Mouse (Mus musculus) midbrain, postnatal 0 days (tissue): Measurements from ENCODE around the gene Gm20388. TPM values are rescaled to one million over a fixed set of nuclear protein-coding genes. Genes with fewer than 3 reads are reported as not detected.

Experiments used
- ATAC-seq: fragments of 200-750 bp; cut with Nextera tagmentation; 2 replicates; pipeline ENCODE4 v1.8.0; 2017; ENCODE audit warnings: moderate number of reproducible peaks, mild to moderate bottlenecking, moderate TSS enrichment, moderate library complexity; ENCODE audit not compliant: low FRiP score
- DNase-seq: peaks from one replicate; pipeline ENCODE4 v3.0.0-alpha.2; 2015; ENCODE audit warnings: low spot score
- H3K27ac ChIP-seq: fragments of 300-500 bp; sonication (generic); 2 replicates; pipeline ENCODE4 v1.5.1; 2014; ENCODE audit warnings: low read depth, mild to moderate bottlenecking, low read length, mixed read lengths
- H3K27me3 ChIP-seq: fragments of 300-500 bp; sonication (generic); 2 replicates; pipeline ENCODE4 v1.6.1; 2014; ENCODE audit warnings: low read length, control low read depth, mixed read lengths; ENCODE audit not compliant: insufficient read depth
- H3K36me3 ChIP-seq: fragments of 300-500 bp; sonication (generic); 2 replicates; pipeline ENCODE4 v1.6.1; 2014; ENCODE audit warnings: low read length, control low read depth, mixed read lengths; ENCODE audit not compliant: insufficient read depth
- H3K4me1 ChIP-seq: fragments of 300-500 bp; sonication (generic); 2 replicates; pipeline ENCODE4 v1.6.1; 2014; ENCODE audit warnings: mild to moderate bottlenecking, control low read depth, antibody characterized with exemption, low read length, mixed read lengths; ENCODE audit not compliant: insufficient read depth
- H3K4me2 ChIP-seq: fragments of 300-500 bp; sonication (generic); 2 replicates; pipeline ENCODE4 v1.6.1; 2014; ENCODE audit warnings: low read depth, mild to moderate bottlenecking, low read length, mixed read lengths; ENCODE audit not compliant: poor library complexity, severe bottlenecking
- H3K4me3 ChIP-seq: fragments of 300-500 bp; sonication (generic); 2 replicates; pipeline ENCODE4 v1.5.1; 2014; ENCODE audit warnings: low read depth, mild to moderate bottlenecking, low read length, moderate library complexity
- H3K9ac ChIP-seq: fragments of 300-500 bp; sonication (generic); replicated peaks from 2 replicates; pipeline ENCODE4 v1.6.1; 2014; ENCODE audit warnings: mild to moderate bottlenecking, low read length, moderate library complexity, mixed read lengths; ENCODE audit not compliant: poor library complexity, severe bottlenecking
- H3K9me3 ChIP-seq: fragments of 300-500 bp; sonication (generic); 2 replicates; pipeline ENCODE4 v1.6.1; 2016; ENCODE audit warnings: low read length, control low read depth
- CTCF ChIP-seq: IDR thresholded peaks from 2 replicates; pipeline ENCODE4 v1.5.1; 2016; ENCODE audit warnings: antibody characterized with exemption, mild to moderate bottlenecking
- WGBS: fragments of 180-500 bp; shearing (Covaris S2); extraction: QIAGEN DNeasy Blood & Tissue Kit; methylation state at CpG from one replicate; pipeline ENCODE4 v1.1.7; 2014; 5-methylcytosine and 5-hydroxymethylcytosine counted together
- polyA plus RNA-seq: library from polyadenylated mRNA; unstranded; fragments of >200 nt; fragmentation: Nextera tagmentation; extraction: Ambion mirVana; gene quantifications from 2 replicates; pipeline ENCODE4 v1.2.1, GENCODE M21; 2015
- total RNA-seq: library from RNA; depleted of rRNA; stranded (reverse); fragments of >200 nt; gene quantifications from 2 replicates; pipeline ENCODE4 v1.2.3, GENCODE M21; 2014

The Gm20388 gene
- total and polyA plus RNA-seq, 2 experiments from 2014 or later: 74.2 TPM; not detected in 1

GRCm38 (mm10) chr8:123827523-123827922 lies 3916.9 kb downstream of the Gm20388 start:
- H3K27ac ChIP-seq: no peak overlapping the region
- ATAC-seq (no peak), DNase-seq (no peak)
- no peaks in the 10 kb centered on the region for H3K4me1 ChIP-seq
- no peak for TF ChIP-seq CTCF
- no peaks in the 10 kb centered on the region for H3K27me3 ChIP-seq
- no peak overlapping the region for H3K9ac ChIP-seq
- no peaks in the 10 kb centered on the region for H3K9me3 ChIP-seq
- H3K4me3 ChIP-seq: no peak overlapping the region
- 90% methylated on average over 13 of the region's 13 CpGs for WGBS
- H3K36me3 ChIP-seq: peaks cover 54% of the 10 kb centered on the region
- no peak overlapping the region for H3K4me2 ChIP-seq

- H3K4me1 ChIP-seq: no peaks in the 10 kb centered on the region
- H3K9me3 ChIP-seq: no peaks in the 10 kb centered on the region
- H3K4me3 ChIP-seq: no peak overlapping the region
- no peak overlapping the region for H3K9ac ChIP-seq
- WGBS: 95% methylated on average over 4 of the region's 4 CpGs
- no peak overlapping the region for H3K4me2 ChIP-seq
- no peaks in the 10 kb centered on the region for H3K27me3 ChIP-seq
- peak; percentile 61 for TF ChIP-seq CTCF
- no peak overlapping the region for H3K27ac ChIP-seq
- DNase-seq (no peak), ATAC-seq (no peak)
- H3K36me3 ChIP-seq: peaks cover 66% of the 10 kb centered on the region
Measured at GRCm38 (mm10) chr8:123832757-123833156, 3922.1 kb downstream of the Gm20388 start.

DNA sequence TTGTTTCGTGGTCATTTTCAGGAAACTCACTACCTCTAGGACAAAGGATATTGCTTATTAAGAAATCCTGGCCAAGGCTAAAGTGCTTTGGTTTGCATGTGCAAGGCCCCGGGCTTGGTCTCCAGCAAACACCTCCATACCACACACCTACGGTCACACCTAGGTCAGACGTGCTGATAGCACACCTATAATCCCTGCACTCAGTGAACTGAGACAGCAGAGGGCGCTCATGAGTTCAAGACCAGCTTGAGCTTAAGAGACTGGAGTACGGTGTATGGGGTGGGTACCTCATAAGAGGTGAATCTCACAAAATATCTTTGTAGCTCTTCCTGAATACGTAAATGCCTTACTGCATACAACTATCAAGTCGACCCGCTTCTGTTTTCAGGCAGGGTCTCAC lies 3924.8 kb downstream of the Gm20388 start:
- 59% methylated on average over 9 of the region's 9 CpGs for WGBS

DNA sequence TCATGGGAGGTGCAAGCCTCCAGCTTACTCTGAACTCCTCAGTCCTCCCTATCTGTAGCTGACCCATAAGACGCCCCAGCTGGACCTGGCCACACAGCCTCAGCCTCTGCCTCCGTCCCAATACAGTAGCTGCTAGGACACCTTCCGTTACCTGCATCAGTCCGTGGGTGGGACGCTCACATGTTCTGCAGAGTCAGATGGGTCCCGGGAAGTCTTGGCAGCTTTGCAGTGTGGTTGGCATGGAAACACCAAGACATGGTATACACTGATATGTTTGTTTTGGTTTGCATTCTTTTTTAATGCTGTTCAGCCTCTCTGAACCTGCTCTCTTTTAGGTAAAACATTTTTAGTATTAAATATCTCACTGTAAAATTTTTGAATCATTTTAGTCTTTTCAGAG lies 3925.7 kb downstream of the Gm20388 start:
- DNase-seq (no peak), ATAC-seq (no peak)
- Histone ChIP-seq H3K9ac (no peak overlapping the region), H3K4me1 (no peaks in the 10 kb centered on the region), H3K27ac (no peak overlapping the region), H3K36me3 (peaks cover 42% of the 10 kb centered on the region), H3K4me2 (no peak overlapping the region), H3K9me3 (no peaks in the 10 kb centered on the region), H3K4me3 (no peak overlapping the region), H3K27me3 (no peaks in the 10 kb centered on the region)
- WGBS: 91% methylated on average over 6 of the region's 6 CpGs
- no peak for TF ChIP-seq CTCF

More for the DNA sequence above, 3924.8 kb downstream of the Gm20388 start:
- no peak overlapping the region for H3K27ac ChIP-seq
- H3K27me3 ChIP-seq: no peaks in the 10 kb centered on the region
- no peak overlapping the region for H3K9ac ChIP-seq
- DNase-seq (peak; percentile 84), ATAC-seq (peak; percentile 70; the same call in 1 of the 2 replicates)
- peaks cover 43% of the 10 kb centered on the region for H3K36me3 ChIP-seq
- H3K9me3 ChIP-seq: no peaks in the 10 kb centered on the region
- H3K4me2 ChIP-seq: no peak overlapping the region
- no peak overlapping the region for H3K4me3 ChIP-seq
- TF ChIP-seq CTCF: peak; percentile 87
- H3K4me1 ChIP-seq: no peaks in the 10 kb centered on the region

GRCm38 (mm10) chr8:123838496-123838895 lies 3927.9 kb downstream of the Gm20388 start:
- Histone ChIP-seq H3K4me2 (no peak overlapping the region), H3K27me3 (no peaks in the 10 kb centered on the region), H3K4me1 (no peaks in the 10 kb centered on the region), H3K4me3 (no peak overlapping the region), H3K9me3 (no peaks in the 10 kb centered on the region), H3K27ac (no peak overlapping the region), H3K36me3 (peaks cover 26% of the 10 kb centered on the region), H3K9ac (no peak overlapping the region)
- WGBS: 76% methylated on average over 9 of the region's 9 CpGs
- TF ChIP-seq CTCF: no peak
- DNase-seq (no peak), ATAC-seq (no peak)

DNA sequence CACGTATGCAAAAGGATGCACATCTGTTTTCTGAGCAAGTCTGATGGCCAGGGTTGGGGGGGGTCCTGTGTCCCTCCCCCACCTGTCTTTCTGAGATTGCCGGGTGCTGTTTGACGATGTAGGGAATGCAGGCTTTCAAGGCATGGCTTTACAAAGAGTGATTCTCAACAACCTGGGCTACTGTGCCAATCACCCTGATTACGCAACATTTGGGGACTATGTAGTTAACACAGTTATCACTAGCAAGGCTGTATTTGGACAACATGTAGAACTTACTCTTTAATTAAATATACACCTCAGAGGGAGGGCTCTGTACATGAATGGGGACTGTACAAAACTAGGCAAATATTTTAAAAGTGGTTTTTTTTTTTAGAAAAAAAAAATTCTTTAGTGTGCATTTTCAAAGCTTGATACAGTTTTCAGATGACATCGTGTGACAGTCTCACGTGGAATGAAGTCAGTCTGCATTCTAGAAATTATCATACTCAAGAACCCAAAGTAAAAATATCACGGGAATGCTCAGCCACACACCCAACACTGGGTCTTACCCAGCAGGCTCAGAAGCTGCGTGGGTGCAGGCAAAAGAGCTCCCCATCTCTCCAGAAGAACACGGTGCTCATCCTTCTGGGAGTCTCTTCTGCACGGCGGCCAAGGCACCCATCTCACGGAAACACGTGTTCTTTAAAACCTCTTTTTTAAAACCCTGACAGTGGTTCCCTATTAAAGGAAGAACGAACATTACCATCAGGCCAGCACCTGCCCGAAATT lies 3930.1 kb downstream of the Gm20388 start:
- no peaks in the 10 kb centered on the region for H3K9me3 ChIP-seq
- 0 out of 2 replicates have a peak, but pooled peaks cover 6% of the 10 kb centered on the region for H3K36me3 ChIP-seq
- H3K4me1 ChIP-seq: no peaks in the 10 kb centered on the region
- H3K4me3 ChIP-seq: no peak overlapping the region
- H3K27me3 ChIP-seq: no peaks in the 10 kb centered on the region
- no peak for ATAC-seq
- DNase-seq: no peak
- 92% methylated on average over 15 of the region's 15 CpGs for WGBS
- no peak overlapping the region for H3K9ac ChIP-seq
- H3K4me2 ChIP-seq: no peak overlapping the region
- no peak overlapping the region for H3K27ac ChIP-seq
- TF ChIP-seq CTCF: no peak
